Mouse (Mus musculus): ENCODE data around the gene Tmem150c. TPM values are rescaled to one million over a fixed set of nuclear protein-coding genes. Genes with fewer than 3 reads are reported as not detected.

The Tmem150c gene
- polyA plus RNA-seq, 1 experiment from 2014 or later, result 17.0 TPM

DNA sequence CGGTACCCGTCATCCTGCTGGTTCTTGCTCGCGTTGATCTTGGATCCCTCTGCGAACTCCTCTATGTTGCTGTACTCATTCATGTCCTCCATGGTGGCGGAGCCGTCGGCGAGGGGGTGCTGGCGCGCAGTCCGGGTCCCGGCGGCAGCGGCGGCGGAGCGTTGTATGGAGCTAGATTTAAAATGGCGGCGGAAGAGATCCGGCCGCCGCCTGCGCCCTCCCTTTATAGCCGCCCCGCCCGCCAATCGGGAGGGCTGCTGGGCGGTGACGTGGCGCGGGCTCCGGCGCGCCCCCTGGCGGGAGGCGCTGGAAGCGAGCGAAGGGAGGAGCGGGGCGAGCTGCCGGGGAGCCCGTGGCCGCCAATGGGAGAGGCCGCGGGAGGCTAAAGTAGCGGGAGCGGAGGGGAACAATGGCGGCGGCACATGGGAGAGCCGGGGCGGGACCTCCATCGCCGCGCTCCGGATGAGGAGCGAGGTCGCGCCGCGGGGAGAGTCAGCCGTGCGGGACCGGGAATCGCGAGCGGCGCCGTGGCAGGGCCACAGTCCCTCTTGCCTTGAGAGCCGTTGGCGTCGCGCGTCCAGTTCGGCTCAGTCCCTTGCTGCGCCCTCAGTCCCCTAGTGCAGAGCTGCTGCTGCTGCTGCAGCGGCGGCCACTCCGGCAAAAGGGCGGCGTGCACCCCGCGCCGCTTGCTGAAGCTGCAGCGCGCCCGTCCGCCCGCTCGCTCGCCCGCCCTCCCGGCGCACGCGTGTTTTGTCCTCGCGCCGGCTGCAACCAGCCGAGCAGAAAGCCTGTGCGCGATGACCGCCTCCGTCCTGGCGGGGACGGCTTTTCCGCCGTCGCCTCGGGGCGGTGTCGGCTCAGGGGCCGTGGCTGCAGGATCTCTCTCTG lies 120.7 kb downstream of the Tmem150c start:
- ATAC-seq (peak; percentile 82), DNase-seq (ENCODE audit: low spot score) (peak; percentile 95)
- H3K9me3 ChIP-seq (replicated peaks; ENCODE audit: control insufficient read depth, low read length), result no peaks in the 10 kb centered on the region
- peaks cover 16% of the 10 kb centered on the region for H3K4me1 ChIP-seq (ENCODE audit: control insufficient read depth, insufficient read depth, low read length)
- under 1% methylated on average over 98 of the region's 113 CpGs for WGBS
- H3K27ac ChIP-seq (ENCODE audit: low read depth, low read length), result peak overlapping the region; percentile 99
- H3K4me3 ChIP-seq (ENCODE audit: low read depth, low read length), result peak overlapping the region; percentile 75
- H3K9ac ChIP-seq (ENCODE audit: low read length), result peak overlapping the region; percentile 97
- peak overlapping the region; percentile 90 for H3K4me2 ChIP-seq (ENCODE audit: low read length)
- peaks cover 28% of the 10 kb centered on the region for H3K36me3 ChIP-seq (ENCODE audit: control insufficient read depth, insufficient read depth, low read length)
- H3K27me3 ChIP-seq (replicated peaks; ENCODE audit: control insufficient read depth, insufficient read depth, low read length), result no peaks in the 10 kb centered on the region

DNA sequence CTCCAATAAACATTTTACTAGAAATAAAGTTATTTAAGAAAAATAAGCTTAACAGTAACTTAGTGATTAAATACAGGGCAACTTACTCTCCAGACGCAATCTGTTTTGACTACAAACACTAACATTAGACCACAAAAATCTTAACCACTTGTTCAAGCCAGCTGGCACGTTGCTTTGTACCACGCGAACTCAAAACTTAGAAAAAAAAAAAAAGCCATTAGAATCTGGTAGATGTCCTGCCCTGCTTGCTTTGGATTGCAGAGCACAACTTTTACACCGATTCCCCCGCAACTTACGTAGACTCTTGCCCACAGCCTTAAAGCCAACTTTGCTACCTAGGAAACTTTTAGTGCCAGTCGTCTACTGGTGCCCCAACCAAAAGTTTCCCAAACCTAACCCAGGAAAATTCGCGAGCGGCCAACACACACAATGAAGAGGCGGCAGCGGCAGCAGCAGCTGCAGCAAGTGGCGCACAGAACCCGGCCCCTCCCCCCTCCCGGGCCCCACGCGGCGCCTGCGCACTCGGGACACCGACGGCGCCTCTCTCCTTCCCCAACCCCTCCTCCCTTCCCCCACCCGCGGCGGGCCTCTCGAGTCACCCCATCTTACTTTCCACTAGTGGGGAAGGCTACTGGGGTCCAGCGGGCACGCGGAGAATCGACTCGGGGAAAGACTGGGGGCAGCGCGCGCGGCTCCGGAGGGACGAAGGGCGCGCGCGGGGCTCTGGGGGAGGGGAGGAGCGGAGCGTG lies 121.5 kb downstream of the Tmem150c start:
- no peaks in the 10 kb centered on the region for H3K27me3 ChIP-seq (replicated peaks; ENCODE audit: control insufficient read depth, insufficient read depth, low read length)
- peaks cover 36% of the 10 kb centered on the region for H3K36me3 ChIP-seq (ENCODE audit: control insufficient read depth, insufficient read depth, low read length)
- WGBS, result under 1% methylated on average over 40 of the region's 45 CpGs
- H3K4me1 ChIP-seq (ENCODE audit: control insufficient read depth, insufficient read depth, low read length), result peaks cover 16% of the 10 kb centered on the region
- peak overlapping the region; percentile 90 for H3K4me2 ChIP-seq (ENCODE audit: low read length)
- peak overlapping the region; percentile 75 for H3K4me3 ChIP-seq (ENCODE audit: low read depth, low read length)
- peak overlapping the region; percentile 99 for H3K27ac ChIP-seq (ENCODE audit: low read depth, low read length)
- H3K9me3 ChIP-seq (replicated peaks; ENCODE audit: control insufficient read depth, low read length), result no peaks in the 10 kb centered on the region
- peak; percentile 92 for DNase-seq (ENCODE audit: low spot score)
- ATAC-seq, result peak; percentile 38
- peak overlapping the region; percentile 97 for H3K9ac ChIP-seq (ENCODE audit: low read length)

DNA sequence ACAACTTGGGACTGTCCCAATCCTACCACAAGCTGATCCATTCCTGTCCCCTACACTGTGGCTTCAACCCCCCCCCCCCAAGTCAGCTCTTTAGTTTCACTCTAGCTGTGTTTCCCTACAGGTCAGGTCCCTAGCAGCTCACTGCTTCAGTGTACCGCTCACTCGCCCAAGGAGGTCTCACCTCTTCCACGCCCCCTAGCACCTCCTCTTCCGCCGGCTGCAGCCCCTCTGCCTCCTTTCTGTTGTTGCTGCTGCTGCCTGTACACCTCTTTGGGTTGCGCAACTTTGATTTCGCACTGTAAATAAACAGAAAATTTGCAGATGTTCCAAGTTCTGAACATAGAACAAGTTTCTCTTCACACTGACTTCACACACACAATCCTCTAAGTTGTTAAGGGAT lies 122.9 kb downstream of the Tmem150c start:
- Histone ChIP-seq H3K4me3 (ENCODE audit: low read depth, low read length) (peak overlapping the region; percentile 75), H3K36me3 (ENCODE audit: control insufficient read depth, insufficient read depth, low read length) (peaks cover 50% of the 10 kb centered on the region), H3K9ac (ENCODE audit: low read length) (peak overlapping the region; percentile 97), H3K27me3 (replicated peaks; ENCODE audit: control insufficient read depth, insufficient read depth, low read length) (no peaks in the 10 kb centered on the region), H3K4me2 (ENCODE audit: low read length) (peak overlapping the region; percentile 90), H3K4me1 (ENCODE audit: control insufficient read depth, insufficient read depth, low read length) (peaks cover 14% of the 10 kb centered on the region), H3K27ac (ENCODE audit: low read depth, low read length) (no peak overlapping the region), H3K9me3 (replicated peaks; ENCODE audit: control insufficient read depth, low read length) (no peaks in the 10 kb centered on the region)
- 14% methylated on average over 7 of the region's 7 CpGs for WGBS
- ATAC-seq, result no peak
- no peak for DNase-seq (ENCODE audit: low spot score)

DNA sequence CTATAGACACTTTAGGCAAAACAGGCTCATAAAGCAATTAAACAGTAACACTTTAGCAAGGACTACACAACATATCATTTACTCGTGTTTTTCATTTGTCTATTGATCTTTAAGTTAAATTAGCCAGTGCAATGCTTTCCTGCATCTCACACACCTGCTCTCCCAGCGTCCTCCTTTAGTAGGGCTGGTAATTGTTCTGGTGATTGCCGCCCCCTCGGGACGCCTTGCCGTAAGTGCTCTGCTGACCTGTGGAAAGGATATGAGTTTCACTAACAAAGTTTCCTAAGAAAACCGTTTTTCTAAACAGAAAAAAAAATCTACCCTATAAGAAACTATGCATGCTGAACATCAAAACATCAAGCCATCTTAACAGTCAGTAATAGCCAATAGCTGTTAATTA lies 123.7 kb downstream of the Tmem150c start:
- H3K27ac ChIP-seq (ENCODE audit: low read depth, low read length), result no peak overlapping the region
- H3K4me3 ChIP-seq (ENCODE audit: low read depth, low read length), result peak overlapping the region; percentile 75
- peak overlapping the region; percentile 90 for H3K4me2 ChIP-seq (ENCODE audit: low read length)
- WGBS, result 47% methylated on average over 7 of the region's 7 CpGs
- peaks cover 10% of the 10 kb centered on the region for H3K4me1 ChIP-seq (ENCODE audit: control insufficient read depth, insufficient read depth, low read length)
- no peaks in the 10 kb centered on the region for H3K9me3 ChIP-seq (replicated peaks; ENCODE audit: control insufficient read depth, low read length)
- H3K9ac ChIP-seq (ENCODE audit: low read length), result no peak overlapping the region
- DNase-seq (ENCODE audit: low spot score) (no peak), ATAC-seq (no peak)
- peaks cover 54% of the 10 kb centered on the region for H3K36me3 ChIP-seq (ENCODE audit: control insufficient read depth, insufficient read depth, low read length)
- H3K27me3 ChIP-seq (replicated peaks; ENCODE audit: control insufficient read depth, insufficient read depth, low read length), result no peaks in the 10 kb centered on the region

DNA sequence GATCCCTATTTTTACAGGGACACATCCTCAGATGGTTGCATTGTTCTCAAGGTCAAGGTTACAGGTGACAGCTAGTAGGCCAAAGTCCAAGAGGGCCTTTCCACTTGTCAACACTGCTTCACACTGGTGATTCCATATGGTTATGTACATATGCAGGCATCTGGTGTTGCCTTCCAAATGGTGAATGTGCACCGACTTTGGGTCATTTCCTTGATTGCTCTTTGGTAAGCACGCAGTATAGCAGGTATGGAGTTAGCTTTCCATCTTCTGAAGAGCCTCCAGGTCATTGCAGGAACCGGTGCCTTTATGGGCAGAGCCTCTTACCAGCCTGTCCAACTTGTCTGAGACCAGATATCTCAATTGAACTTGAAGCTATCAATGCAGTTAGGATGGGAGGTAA lies 127.0 kb downstream of the Tmem150c start:
- no peak for DNase-seq (ENCODE audit: low spot score)
- Histone ChIP-seq H3K27ac (ENCODE audit: low read depth, low read length) (no peak overlapping the region), H3K4me1 (ENCODE audit: control insufficient read depth, insufficient read depth, low read length) (peaks cover 10% of the 10 kb centered on the region), H3K9me3 (replicated peaks; ENCODE audit: control insufficient read depth, low read length) (no peaks in the 10 kb centered on the region), H3K4me3 (ENCODE audit: low read depth, low read length) (no peak overlapping the region), H3K36me3 (ENCODE audit: control insufficient read depth, insufficient read depth, low read length) (peaks cover 54% of the 10 kb centered on the region), H3K4me2 (ENCODE audit: low read length) (no peak overlapping the region), H3K9ac (ENCODE audit: low read length) (no peak overlapping the region), H3K27me3 (replicated peaks; ENCODE audit: control insufficient read depth, insufficient read depth, low read length) (no peaks in the 10 kb centered on the region)
- ATAC-seq, result no peak
- WGBS, result 77% methylated on average over 3 of the region's 3 CpGs

DNA sequence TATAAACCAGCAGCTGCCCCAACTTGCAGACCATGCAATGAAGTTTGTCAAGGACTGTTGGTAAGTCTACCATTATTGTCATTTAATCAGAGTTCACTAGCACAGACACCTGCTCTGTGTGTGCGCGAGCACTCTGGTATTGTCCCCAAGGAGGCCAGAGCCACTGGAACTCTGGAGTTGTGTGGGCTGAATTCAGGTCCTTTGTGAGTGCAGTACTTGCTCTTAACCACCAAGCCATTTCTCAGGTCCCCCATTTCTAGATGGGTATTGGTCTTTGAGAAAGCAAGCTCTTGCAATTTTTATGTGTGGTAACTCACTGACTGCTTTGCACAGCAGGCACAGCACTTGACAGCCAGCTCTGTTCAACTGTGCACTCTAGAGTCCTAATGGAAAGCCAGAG lies 127.5 kb downstream of the Tmem150c start:
- no peaks in the 10 kb centered on the region for H3K27me3 ChIP-seq (replicated peaks; ENCODE audit: control insufficient read depth, insufficient read depth, low read length)
- H3K4me2 ChIP-seq (ENCODE audit: low read length), result no peak overlapping the region
- H3K9me3 ChIP-seq (replicated peaks; ENCODE audit: control insufficient read depth, low read length), result no peaks in the 10 kb centered on the region
- H3K4me1 ChIP-seq (ENCODE audit: control insufficient read depth, insufficient read depth, low read length), result peaks cover 8% of the 10 kb centered on the region
- WGBS, result 81% methylated on average over 2 of the region's 2 CpGs
- no peak overlapping the region for H3K9ac ChIP-seq (ENCODE audit: low read length)
- H3K4me3 ChIP-seq (ENCODE audit: low read depth, low read length), result no peak overlapping the region
- no peak overlapping the region for H3K27ac ChIP-seq (ENCODE audit: low read depth, low read length)
- ATAC-seq (no peak), DNase-seq (ENCODE audit: low spot score) (no peak)
- peaks cover 54% of the 10 kb centered on the region for H3K36me3 ChIP-seq (ENCODE audit: control insufficient read depth, insufficient read depth, low read length)

DNA sequence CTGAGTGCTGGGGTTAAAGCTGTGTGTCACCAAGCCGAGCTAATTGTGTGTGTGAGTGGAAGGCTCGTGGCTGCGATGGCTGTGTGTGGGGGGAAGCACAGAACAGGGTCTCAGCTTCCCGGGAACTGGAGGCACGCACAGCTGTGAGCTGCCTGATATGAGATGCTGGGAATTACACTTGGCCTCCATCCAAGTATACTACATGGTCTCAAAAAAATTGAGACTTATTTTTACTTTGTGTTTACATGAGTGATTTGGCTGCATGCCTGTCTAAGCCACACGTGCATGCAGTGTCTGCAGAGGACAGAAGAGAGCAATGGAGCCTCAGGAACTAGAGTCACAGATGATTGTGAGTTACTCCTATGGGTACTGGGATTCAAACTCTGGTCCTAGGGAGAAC lies 129.5 kb downstream of the Tmem150c start:
- Histone ChIP-seq H3K36me3 (ENCODE audit: control insufficient read depth, insufficient read depth, low read length) (peaks cover 37% of the 10 kb centered on the region), H3K9me3 (replicated peaks; ENCODE audit: control insufficient read depth, low read length) (no peaks in the 10 kb centered on the region), H3K4me2 (ENCODE audit: low read length) (no peak overlapping the region), H3K4me3 (ENCODE audit: low read depth, low read length) (no peak overlapping the region), H3K27me3 (replicated peaks; ENCODE audit: control insufficient read depth, insufficient read depth, low read length) (no peaks in the 10 kb centered on the region), H3K9ac (ENCODE audit: low read length) (no peak overlapping the region), H3K27ac (ENCODE audit: low read depth, low read length) (peak overlapping the region; percentile 6), H3K4me1 (ENCODE audit: control insufficient read depth, insufficient read depth, low read length) (no peaks in the 10 kb centered on the region)
- peak; percentile 90 for ATAC-seq
- 22% methylated on average over 6 of the region's 6 CpGs for WGBS
- peak; percentile 92 for DNase-seq (ENCODE audit: low spot score)
